Mouse (Mus musculus): ENCODE measurements around the gene Kalrn.
"Not testable (repeated sequence)": the region's sequence is repeated elsewhere in the genome, so short reads cannot be mapped to it uniquely, and the experiment has no call there.

Kalrn gene

GRCm38 (mm10) chr16:34104427-34104826 is 468.9 kb downstream of the Kalrn start:
- no peak for DNase-seq (ENCODE audit: low spot score)

DNA sequence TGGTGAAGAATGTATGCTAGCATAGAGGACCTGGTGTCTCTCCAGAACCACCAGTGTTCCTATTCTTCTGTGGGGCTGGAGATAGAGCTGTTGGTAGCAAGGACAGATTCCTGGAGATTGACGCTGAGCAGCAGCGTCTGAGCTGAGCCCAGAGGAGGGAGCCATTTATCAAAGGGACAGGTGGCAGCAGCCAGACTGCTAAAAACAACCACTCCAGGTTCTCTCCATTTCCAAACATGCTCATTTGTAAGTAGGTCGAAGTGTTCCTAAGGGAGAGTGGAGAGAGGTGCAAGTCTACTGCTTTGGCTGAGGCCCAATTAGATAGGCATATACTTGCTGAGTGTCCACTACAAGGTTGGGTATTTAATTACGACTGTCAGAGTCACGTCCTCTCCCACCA is 470.6 kb downstream of the Kalrn start:
- no peak for DNase-seq (ENCODE audit: low spot score)

DNA sequence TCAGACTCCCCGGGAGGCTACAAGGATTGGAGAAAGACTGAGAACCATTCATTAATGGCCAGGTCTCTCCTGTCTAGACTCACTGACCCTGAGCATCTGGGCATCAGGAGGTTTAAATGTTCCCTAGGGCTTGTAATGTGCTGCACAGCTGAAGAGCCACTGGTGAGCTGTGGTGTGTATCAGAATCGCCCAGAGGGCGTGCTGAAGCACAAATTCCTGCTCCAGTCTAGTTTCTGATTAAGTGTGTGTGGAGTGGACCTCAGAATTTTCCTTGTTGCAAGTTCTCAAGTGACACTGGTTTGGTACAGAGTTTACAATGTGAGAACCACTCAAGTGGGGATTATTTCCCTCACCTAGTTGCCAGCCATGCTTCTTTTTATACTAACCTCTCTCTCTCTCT is 473.5 kb downstream of the Kalrn start:
- no peak for DNase-seq (ENCODE audit: low spot score)

- DNase-seq (ENCODE audit: low spot score), result peak; percentile 27
These were observed 477.7 kb downstream of the Kalrn start for GRCm38 (mm10) chr16:34095548-34096141.

DNA sequence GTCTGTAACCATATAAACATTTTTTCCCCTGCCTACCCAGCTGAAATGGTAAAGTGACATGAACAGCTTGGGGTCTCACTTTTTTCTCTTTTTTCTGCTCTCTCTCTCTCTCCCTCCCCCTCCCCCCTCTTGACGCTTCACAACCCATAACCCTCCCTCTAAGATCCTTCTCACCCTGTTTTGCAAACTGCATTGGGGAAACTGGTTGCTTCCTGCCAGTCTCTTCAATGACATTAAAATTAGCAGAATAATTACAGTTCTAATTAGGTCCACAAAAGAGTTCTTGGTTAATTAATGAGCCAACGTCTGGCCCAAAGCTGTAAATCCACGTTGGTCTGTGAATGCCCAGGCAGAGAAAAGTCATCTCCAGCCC is 478.3 kb downstream of the Kalrn start:
- no peak for DNase-seq (ENCODE audit: low spot score)

GRCm38 (mm10) chr16:34094446-34095092 is 478.8 kb downstream of the Kalrn start:
- peak; percentile 24 for DNase-seq (ENCODE audit: low spot score)

- no peak for DNase-seq (ENCODE audit: low spot score)
These were observed 479.4 kb downstream of the Kalrn start for GRCm38 (mm10) chr16:34093734-34094445.

GRCm38 (mm10) chr16:34089528-34090095 is 483.7 kb downstream of the Kalrn start:
- no peak for DNase-seq (ENCODE audit: low spot score)

- no peak for DNase-seq (ENCODE audit: low spot score)
These were observed 484.3 kb downstream of the Kalrn start for GRCm38 (mm10) chr16:34089022-34089421.

DNA sequence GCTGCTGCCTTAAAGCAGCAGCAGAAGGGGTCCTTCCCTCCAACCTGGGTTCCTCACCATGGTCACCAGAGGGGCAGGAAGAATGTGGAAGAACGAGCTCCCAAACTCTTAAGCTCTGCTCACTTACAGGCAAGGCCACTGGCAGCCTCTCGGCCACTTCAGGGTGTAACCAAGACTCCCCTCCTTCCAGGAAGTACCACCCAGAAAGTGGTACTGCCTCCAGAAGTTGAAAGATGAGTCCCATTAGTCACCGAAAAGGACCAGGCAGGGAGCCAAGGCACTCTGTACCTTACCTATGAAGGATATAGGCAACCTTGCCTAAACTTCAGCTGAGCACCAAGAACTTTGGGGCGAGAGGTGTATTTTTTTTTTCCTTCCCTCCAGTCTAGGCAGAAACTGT is 485.0 kb downstream of the Kalrn start:
- DNase-seq (ENCODE audit: low spot score), result no peak

DNA sequence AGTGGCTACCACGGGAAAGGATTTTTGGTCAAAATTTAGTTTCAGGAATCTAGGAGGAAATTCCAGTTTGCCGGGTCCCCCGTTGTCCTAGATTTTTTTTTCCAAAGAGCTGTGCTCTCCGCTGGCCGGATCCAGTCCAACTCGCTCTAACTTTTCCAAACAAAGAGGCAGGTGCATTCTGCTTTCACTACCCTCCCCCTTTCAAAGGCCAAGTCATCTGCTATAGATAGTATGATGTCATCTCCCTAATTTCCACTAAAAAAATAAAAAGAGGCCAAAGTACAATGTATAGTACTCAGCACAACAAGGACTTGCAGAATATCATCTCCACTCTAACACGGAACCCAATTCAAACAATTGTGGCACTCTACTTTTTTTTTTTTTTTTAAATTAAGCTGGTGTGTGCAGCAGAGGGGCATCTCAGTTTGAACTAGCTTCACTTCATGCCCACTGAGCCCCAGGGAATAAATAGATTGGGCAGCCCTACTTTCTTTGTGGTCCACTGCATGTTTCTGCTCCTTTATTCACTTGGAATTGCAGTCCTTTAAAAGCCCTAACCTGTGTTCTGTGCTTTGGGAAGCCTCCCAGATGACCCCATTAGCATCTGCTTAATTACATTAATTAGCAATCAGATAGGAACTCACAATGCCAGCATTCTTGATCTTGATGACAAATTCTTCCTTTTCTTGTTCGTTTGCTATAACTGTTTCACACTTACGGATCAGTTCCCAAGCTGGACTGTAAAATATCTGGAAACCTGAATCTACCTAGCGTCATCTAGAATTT is 489.0 kb downstream of the Kalrn start:
- no peak for DNase-seq (ENCODE audit: low spot score)

GRCm38 (mm10) chr16:34082494-34083469 is 490.6 kb downstream of the Kalrn start:
- no peak for DNase-seq (ENCODE audit: low spot score)

DNA sequence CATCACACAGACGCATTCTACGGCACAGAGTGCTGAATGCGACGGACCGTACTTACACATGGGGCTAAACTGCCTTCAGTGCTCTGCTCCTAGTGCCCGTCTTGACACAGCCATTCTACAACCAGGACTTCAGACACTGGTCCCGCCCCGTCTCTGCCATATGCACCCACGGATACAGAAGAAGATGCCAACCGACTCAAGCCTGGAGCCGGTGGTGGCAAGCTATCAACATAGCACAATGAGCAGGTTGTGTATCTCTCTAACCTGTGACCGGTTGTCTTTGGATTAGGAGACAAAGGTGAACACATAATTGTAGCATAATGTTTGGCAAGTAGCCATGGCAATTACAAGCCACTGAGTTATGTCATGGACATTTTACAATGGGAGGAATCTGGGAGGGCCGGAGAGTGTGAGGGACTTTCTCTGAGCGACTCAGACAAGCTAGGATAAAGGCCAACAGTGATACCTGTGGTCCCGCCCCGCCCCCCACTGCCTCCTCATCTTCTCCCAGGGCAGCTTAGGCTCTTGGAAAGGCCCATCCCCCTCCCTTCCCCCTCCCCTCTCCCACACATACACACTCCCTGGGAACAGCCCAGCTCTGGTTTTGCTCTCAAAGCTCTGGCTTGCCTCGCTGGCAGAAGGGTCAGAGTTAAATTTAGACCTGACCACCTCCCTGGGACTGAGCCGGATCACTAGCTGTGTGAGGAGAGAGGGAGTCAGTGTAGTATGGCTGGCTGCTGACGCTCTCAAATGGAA is 491.5 kb downstream of the Kalrn start:
- no peak for DNase-seq (ENCODE audit: low spot score)

- not testable (repeated sequence) for DNase-seq (ENCODE audit: low spot score)
These were observed 492.0 kb downstream of the Kalrn start for GRCm38 (mm10) chr16:34081314-34081682.

- DNase-seq (ENCODE audit: low spot score), result no peak
These were observed 492.5 kb downstream of the Kalrn start for GRCm38 (mm10) chr16:34080818-34081217.

GRCm38 (mm10) chr16:34079511-34079910 is 493.8 kb downstream of the Kalrn start:
- no peak for DNase-seq (ENCODE audit: low spot score)

GRCm38 (mm10) chr16:34078732-34079131 is 494.6 kb downstream of the Kalrn start:
- no peak for DNase-seq (ENCODE audit: low spot score)

DNA sequence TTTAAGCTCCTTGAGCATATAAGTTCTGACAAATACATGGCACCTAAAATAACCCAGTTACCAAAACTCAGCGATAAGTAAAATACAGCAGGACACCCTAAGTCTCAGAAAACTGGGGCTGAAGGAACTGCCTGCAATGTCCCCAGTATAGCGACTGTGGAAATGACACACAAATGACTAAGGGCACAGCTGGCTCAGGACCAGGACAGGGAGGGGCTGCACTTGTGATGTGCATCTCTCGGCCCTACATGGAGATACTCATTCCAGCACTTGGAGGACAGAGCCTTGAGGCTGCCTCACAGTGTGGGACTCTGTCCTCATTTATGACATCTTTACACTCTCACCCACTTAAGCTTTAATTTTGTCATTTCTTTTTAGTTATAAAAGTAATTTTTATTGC is 497.2 kb downstream of the Kalrn start:
- DNase-seq (ENCODE audit: low spot score), result no peak

GRCm38 (mm10) chr16:34073930-34074329 is 499.4 kb downstream of the Kalrn start:
- no peak for DNase-seq (ENCODE audit: low spot score)

GRCm38 (mm10) chr16:34072136-34072535 is 501.2 kb downstream of the Kalrn start:
- DNase-seq (ENCODE audit: low spot score), result no peak

All from ovary, postnatal 10 days (tissue).